Mouse (Mus musculus) heart, postnatal 36 days (tissue): ENCODE results near the gene 6030468B19Rik. TPM values are rescaled to one million over a fixed set of nuclear protein-coding genes. Genes with fewer than 3 reads are reported as not detected.
"Not testable (repeated sequence)": the region's sequence is repeated elsewhere in the genome, so short reads cannot be mapped to it uniquely, and the experiment has no call there.

Experiments used
- DNase-seq, 2 experiments: peaks; one replicate each; pipeline ENCODE4 v3.0.0; 2021 to 2022
- intact Hi-C: fragments of 180-260 bp; cut with DNase I; formaldehyde crosslinking; loops from one replicate; pipeline ENCODE4 v1.15.1; 2025
- total RNA-seq, 2 experiments: library from RNA; stranded (reverse); gene quantifications; 2 replicates each; pipeline ENCODE4 v1.2.3; 2021

6030468B19Rik gene
- total RNA-seq, 2 experiments from 2014 or later, result not detected

- DNase-seq, result no peak
- intact Hi-C loops, result no loop called here
Measured at GRCm38 (mm10) chr11:117798160-117798541, 691 bp downstream of the 6030468B19Rik start.

- no peak for DNase-seq
- intact Hi-C loops, result no loop called here
Measured at GRCm38 (mm10) chr11:117799174-117799573, 1.7 kb downstream of the 6030468B19Rik start.

GRCm38 (mm10) chr11:117800038-117800437 lies 2.6 kb downstream of the 6030468B19Rik start:
- DNase-seq, result no peak
- intact Hi-C loops, result no loop called here

- intact Hi-C loops, result no loop called here
- DNase-seq, result no peak
Measured at GRCm38 (mm10) chr11:117801650-117802049, 4.2 kb downstream of the 6030468B19Rik start.

- no peak for DNase-seq
- intact Hi-C loops, result no loop called here
Measured at GRCm38 (mm10) chr11:117803166-117803688, 5.8 kb downstream of the 6030468B19Rik start.

- intact Hi-C loops, result no loop called here
- DNase-seq, result no peak
Measured at GRCm38 (mm10) chr11:117806781-117807180, 9.3 kb downstream of the 6030468B19Rik start.

- intact Hi-C loops, result no loop called here
- DNase-seq, result peak; percentile 83 to 84
Measured at GRCm38 (mm10) chr11:117809407-117810311, 12.2 kb downstream of the 6030468B19Rik start, which contains the start of the genes Gm20708 and Syngr2. Gene Gm20708, plus strand, starts transcription at chr11:117809668. Gene Syngr2, plus strand, starts transcription at chr11:117809668.

GRCm38 (mm10) chr11:117810401-117811046 lies 13.1 kb downstream of the 6030468B19Rik start:
- intact Hi-C loops, result no loop called here

GRCm38 (mm10) chr11:117813867-117814266 lies 16.4 kb downstream of the 6030468B19Rik start:
- no peak for DNase-seq
- intact Hi-C loops, result no loop called here

More at GRCm38 (mm10) chr11:117810401-117811046, 13.1 kb downstream of the 6030468B19Rik start:
- DNase-seq, result peak; percentile 84 to 86

- intact Hi-C loops, result no loop called here
- no peak for DNase-seq
Measured at GRCm38 (mm10) chr11:117814704-117815366, 17.4 kb downstream of the 6030468B19Rik start.

GRCm38 (mm10) chr11:117815850-117816249 lies 18.4 kb downstream of the 6030468B19Rik start:
- DNase-seq, intact Hi-C loops: not testable (repeated sequence)

GRCm38 (mm10) chr11:117816389-117816996 lies 19.0 kb downstream of the 6030468B19Rik start:
- no peak for DNase-seq
- intact Hi-C loops, result no loop called here

- intact Hi-C loops, result no loop called here
- peak in 1 of 2 experiments; percentile 58 for DNase-seq
Measured at GRCm38 (mm10) chr11:117819095-117819494, 21.6 kb downstream of the 6030468B19Rik start.

- intact Hi-C loops, result no loop called here
- DNase-seq, result no peak
Measured at GRCm38 (mm10) chr11:117820173-117820572, 22.7 kb downstream of the 6030468B19Rik start.

GRCm38 (mm10) chr11:117821868-117822267 lies 24.4 kb downstream of the 6030468B19Rik start:
- intact Hi-C loops, result no loop called here
- DNase-seq, result no peak

- DNase-seq, result peak in 1 of 2 experiments; percentile 52
- intact Hi-C loops, result no loop called here
Measured at GRCm38 (mm10) chr11:117822728-117823241, 25.3 kb downstream of the 6030468B19Rik start.

- DNase-seq, result no peak
- intact Hi-C loops, result no loop called here
Measured at GRCm38 (mm10) chr11:117823411-117823810, 26.0 kb downstream of the 6030468B19Rik start.

- DNase-seq, result peak; percentile 85
- intact Hi-C loops, result loop anchor here (1.0 to 2.0 kb wide), 3 partner anchors 34 to 439 kb away; partner anchors contain the start of genes Tmc6 and Tmc8
Measured at GRCm38 (mm10) chr11:117824060-117824969, 26.9 kb downstream of the 6030468B19Rik start.
